Mouse (Mus musculus): ENCODE data around the gene Mfap5.

GRCm38 (mm10) chr6:122492479-122492878, 13.2 kb upstream of the Mfap5 start:
- no peak for TF ChIP-seq POLR2A (IDR thresholded peaks at IDR 0.05; ENCODE audit: extremely low read depth, insufficient read depth, low read length)
- no peak for TF ChIP-seq CTCF (IDR thresholded peaks at IDR 0.05; ENCODE audit: extremely low read depth, insufficient read depth, low read length)
